Mouse (Mus musculus): ENCODE data around the gene Ccdc194. TPM values are rescaled to one million over a fixed set of nuclear protein-coding genes. Genes with fewer than 3 reads are reported as not detected.
A peak's percentile ranks its signal among the peaks of the same experiment; 100 is the strongest.
"Not testable (repeated sequence)": the region's sequence is repeated elsewhere in the genome, so short reads cannot be mapped to it uniquely, and the experiment has no call there.

Gene Ccdc194
- polyA plus RNA-seq, 1 experiment from 2014 or later, result not detected

- H3K27ac ChIP-seq; H3K4me3 ChIP-seq; H3K9me3 ChIP-seq; H3K36me3 ChIP-seq (replicated peaks): not testable (repeated sequence)
- Histone ChIP-seq H3K27me3 (ENCODE audit: poor library complexity, severe bottlenecking) (peaks cover 21% of the 10 kb centered on the region), H3K4me1 (peaks cover 31% of the 10 kb centered on the region)
- WGBS, result 48% methylated on average over 10 of the region's 10 CpGs
- peak; percentile 64 for DNase-seq (ENCODE audit: extremely low spot score, low spot score)
These were observed 6.3 kb downstream of the Ccdc194 start for GRCm38 (mm10) chr8:71519037-71519825.

- H3K4me1 ChIP-seq, result peaks cover 31% of the 10 kb centered on the region
- H3K4me3 ChIP-seq, result no peak overlapping the region
- H3K27me3 ChIP-seq (ENCODE audit: poor library complexity, severe bottlenecking), result 0 out of 2 replicates have a peak, but pooled peaks cover under 1% of the 10 kb centered on the region
- no peaks in the 10 kb centered on the region for H3K9me3 ChIP-seq
- H3K27ac ChIP-seq, result 0 out of 2 replicates have a peak overlapping the region, but pooled peaks have one; percentile 53
- H3K36me3 ChIP-seq (replicated peaks), result no peaks in the 10 kb centered on the region
- WGBS, result 35% methylated on average over 6 of the region's 6 CpGs
- DNase-seq (ENCODE audit: extremely low spot score, low spot score), result no peak
These were observed 8.7 kb downstream of the Ccdc194 start for GRCm38 (mm10) chr8:71516786-71517185.

GRCm38 (mm10) chr8:71515043-71515442, 10.5 kb downstream of the Ccdc194 start:
- DNase-seq (ENCODE audit: extremely low spot score, low spot score), result no peak
- 69% methylated on average over 5 of the region's 5 CpGs for WGBS
- H3K4me3 ChIP-seq, result no peak overlapping the region
- peaks cover 28% of the 10 kb centered on the region for H3K4me1 ChIP-seq
- H3K9me3 ChIP-seq, result no peaks in the 10 kb centered on the region
- H3K27me3 ChIP-seq (ENCODE audit: poor library complexity, severe bottlenecking), result peaks cover 18% of the 10 kb centered on the region
- no peaks in the 10 kb centered on the region for H3K36me3 ChIP-seq (replicated peaks)
- no peak overlapping the region for H3K27ac ChIP-seq

GRCm38 (mm10) chr8:71513018-71513754, 12.3 kb downstream of the Ccdc194 start:
- Histone ChIP-seq H3K27me3 (ENCODE audit: poor library complexity, severe bottlenecking) (peaks cover 37% of the 10 kb centered on the region), H3K36me3 (replicated peaks) (no peaks in the 10 kb centered on the region), H3K4me3 (no peak overlapping the region), H3K9me3 (no peaks in the 10 kb centered on the region), H3K4me1 (peaks cover 29% of the 10 kb centered on the region), H3K27ac (no peak overlapping the region)
- DNase-seq (ENCODE audit: extremely low spot score, low spot score), result no peak
- 77% methylated on average over 15 of the region's 15 CpGs for WGBS

- Histone ChIP-seq H3K9me3 (no peaks in the 10 kb centered on the region), H3K4me3 (peak within 1 kb of the TSS; percentile 22), H3K4me1 (peaks cover 29% of the 10 kb centered on the region), H3K36me3 (replicated peaks) (no peaks in the 10 kb centered on the region), H3K27me3 (ENCODE audit: poor library complexity, severe bottlenecking) (peaks cover 52% of the 10 kb centered on the region), H3K27ac (no peak within 1 kb of the TSS)
- DNase-seq (ENCODE audit: extremely low spot score, low spot score), result no peak
- WGBS, result 81% methylated on average over 14 of the region's 14 CpGs
These were observed 13.9 kb downstream of the Ccdc194 start, which contains the start of gene Plvap for GRCm38 (mm10) chr8:71511644-71512043. Plvap (minus strand) TSS chr8:71511752.

GRCm38 (mm10) chr8:71509316-71509715, 16.2 kb downstream of the Ccdc194 start:
- peak overlapping the region; percentile 23; the same call in 1 of the 2 replicates for H3K4me3 ChIP-seq
- H3K27me3 ChIP-seq (ENCODE audit: poor library complexity, severe bottlenecking), result peaks cover 75% of the 10 kb centered on the region

GRCm38 (mm10) chr8:71507589-71508104, 17.9 kb downstream of the Ccdc194 start:
- WGBS, result under 1% methylated on average over 61 of the region's 61 CpGs
- peak overlapping the region; percentile 55 for H3K4me3 ChIP-seq
- peak overlapping the region; percentile 45 for H3K27ac ChIP-seq

More at GRCm38 (mm10) chr8:71509316-71509715, 16.2 kb downstream of the Ccdc194 start:
- WGBS, result 70% methylated on average over 2 of the region's 2 CpGs
- no peak overlapping the region for H3K27ac ChIP-seq
- H3K36me3 ChIP-seq (replicated peaks), result no peaks in the 10 kb centered on the region
- no peaks in the 10 kb centered on the region for H3K9me3 ChIP-seq
- no peak for DNase-seq (ENCODE audit: extremely low spot score, low spot score)
- peaks cover 29% of the 10 kb centered on the region for H3K4me1 ChIP-seq

GRCm38 (mm10) chr8:71505979-71506378, 19.5 kb downstream of the Ccdc194 start:
- H3K27me3 ChIP-seq (ENCODE audit: poor library complexity, severe bottlenecking), result peaks cover 66% of the 10 kb centered on the region
- peaks cover 25% of the 10 kb centered on the region for H3K4me1 ChIP-seq
- 91% methylated on average over 4 of the region's 4 CpGs for WGBS
- H3K9me3 ChIP-seq, result no peaks in the 10 kb centered on the region
- H3K4me3 ChIP-seq, result no peak overlapping the region
- no peaks in the 10 kb centered on the region for H3K36me3 ChIP-seq (replicated peaks)
- H3K27ac ChIP-seq, result no peak overlapping the region
- DNase-seq (ENCODE audit: extremely low spot score, low spot score), result no peak

More at GRCm38 (mm10) chr8:71507589-71508104, 17.9 kb downstream of the Ccdc194 start:
- no peaks in the 10 kb centered on the region for H3K36me3 ChIP-seq (replicated peaks)
- H3K27me3 ChIP-seq (ENCODE audit: poor library complexity, severe bottlenecking), result peaks cover 75% of the 10 kb centered on the region
- DNase-seq (ENCODE audit: extremely low spot score, low spot score), result peak; percentile 74
- H3K9me3 ChIP-seq, result no peaks in the 10 kb centered on the region
- H3K4me1 ChIP-seq, result peaks cover 32% of the 10 kb centered on the region

- WGBS, result 95% methylated on average over 4 of the region's 4 CpGs
- Histone ChIP-seq H3K27ac (no peak overlapping the region), H3K9me3 (no peaks in the 10 kb centered on the region), H3K4me1 (peaks cover 25% of the 10 kb centered on the region), H3K27me3 (ENCODE audit: poor library complexity, severe bottlenecking) (peaks cover 60% of the 10 kb centered on the region), H3K4me3 (no peak overlapping the region), H3K36me3 (replicated peaks) (no peaks in the 10 kb centered on the region)
- no peak for DNase-seq (ENCODE audit: extremely low spot score, low spot score)
These were observed 20.2 kb downstream of the Ccdc194 start for GRCm38 (mm10) chr8:71505326-71505725.

- no peaks in the 10 kb centered on the region for H3K9me3 ChIP-seq
- H3K4me1 ChIP-seq, result peaks cover 27% of the 10 kb centered on the region
- no peak for DNase-seq (ENCODE audit: extremely low spot score, low spot score)
- H3K27me3 ChIP-seq (ENCODE audit: poor library complexity, severe bottlenecking), result peaks cover 50% of the 10 kb centered on the region
- WGBS, result 99% methylated on average over 4 of the region's 4 CpGs
- H3K27ac ChIP-seq, result no peak overlapping the region
- no peak overlapping the region for H3K4me3 ChIP-seq
- 0 out of 2 replicates have a peak, but pooled peaks cover 2% of the 10 kb centered on the region for H3K36me3 ChIP-seq (replicated peaks)
These were observed 21.2 kb downstream of the Ccdc194 start for GRCm38 (mm10) chr8:71504349-71504748.

GRCm38 (mm10) chr8:71498816-71499690, 26.5 kb downstream of the Ccdc194 start:
- WGBS, result 43% methylated on average over 16 of the region's 16 CpGs
- H3K9me3 ChIP-seq, result no peaks in the 10 kb centered on the region
- DNase-seq (ENCODE audit: extremely low spot score, low spot score), result no peak
- H3K4me3 ChIP-seq, result peak overlapping the region; percentile 8; the same call in 1 of the 2 replicates
- H3K36me3 ChIP-seq (replicated peaks), result peaks cover 20% of the 10 kb centered on the region
- peak overlapping the region; percentile 72 for H3K27ac ChIP-seq
- H3K27me3 ChIP-seq (ENCODE audit: poor library complexity, severe bottlenecking), result no peaks in the 10 kb centered on the region
- H3K4me1 ChIP-seq, result peaks cover 49% of the 10 kb centered on the region

Measured in forebrain, embryonic 10.5 days (tissue).